Mouse (Mus musculus) CH12.LX (cell line): ENCODE measurements at regions not wholly inside any gene's neighbourhood (a gene's known extent, or its start where the extent isn't known, plus 50 kb on each side); places are given as distances from the start of the nearest gene placed in this dataset.

ENCODE experiments used
- CTCF ChIP-seq, 2 experiments: IDR thresholded peaks in 1 of 2; conservative IDR thresholded peaks in 1 of 2; 2 replicates each; pipeline ENCODE4 v1.5.1; 2011 to 2012; ENCODE audit warnings: low read depth in 2 of 2, low read length in 2 of 2, improper control_type of control experiment in 1 of 2, inconsistent platforms in 1 of 2, mild to moderate bottlenecking in 1 of 2, moderate library complexity in 1 of 2
- GABPA ChIP-seq: IDR thresholded peaks from 2 replicates; pipeline ENCODE4 v1.6.1; 2012; ENCODE audit warnings: low read depth, low read length, improper control_type of control experiment, inconsistent platforms; ENCODE audit not compliant: insufficient replicate concordance
- ZC3H11A ChIP-seq: IDR thresholded peaks from 2 replicates; pipeline ENCODE4 v1.6.1; 2012; ENCODE audit warnings: low read depth, mild to moderate bottlenecking, inconsistent platforms, low read length, improper control_type of control experiment

- TF ChIP-seq GABPA (no peak), ZC3H11A (no peak), CTCF (conservative IDR thresholded peaks at IDR 0.05 in 1 of 2, IDR thresholded peaks at IDR 0.05 in 1 of 2; ENCODE audit: low read depth in 2 of 2, low read length in 2 of 2) (no peak)
Measured at GRCm38 (mm10) chr13:42494371-42494770, 186.1 kb upstream of the Phactr1 start.
